Mouse (Mus musculus) forebrain, embryonic 11.5 days (tissue): ENCODE data around the gene Car14. TPM values are rescaled to one million over a fixed set of nuclear protein-coding genes. Genes with fewer than 3 reads are reported as not detected.
A peak's percentile ranks its signal among the peaks of the same experiment; 100 is the strongest.
"Not testable (repeated sequence)": the region's sequence is repeated elsewhere in the genome, so short reads cannot be mapped to it uniquely, and the experiment has no call there.

Experiments used
- ATAC-seq: fragments of 200-750 bp; cut with Nextera tagmentation; replicated peaks from 2 replicates; pipeline ENCODE4 v1.8.0; 2017; ENCODE audit warnings: moderate TSS enrichment; ENCODE audit not compliant: low FRiP score
- DNase-seq: peaks from one replicate; pipeline ENCODE4 v3.0.0-alpha.2; 2017; ENCODE audit warnings: low spot score
- H3K27ac ChIP-seq: fragments of 300-500 bp; sonication (generic); 2 replicates; pipeline ENCODE4 v1.5.1; 2014; ENCODE audit warnings: low read depth, low read length
- H3K27me3 ChIP-seq: fragments of 300-500 bp; sonication (generic); 2 replicates; pipeline ENCODE4 v1.6.1; 2014; ENCODE audit warnings: mild to moderate bottlenecking, low read length, mixed read lengths; ENCODE audit not compliant: control insufficient read depth, insufficient read depth
- H3K36me3 ChIP-seq: fragments of 300-500 bp; sonication (generic); 2 replicates; pipeline ENCODE4 v1.6.1; 2014; ENCODE audit warnings: mild to moderate bottlenecking, low read length, moderate library complexity, mixed read lengths; ENCODE audit not compliant: control insufficient read depth, insufficient read depth
- H3K4me1 ChIP-seq: fragments of 300-500 bp; sonication (generic); replicated peaks from 2 replicates; pipeline ENCODE4 v1.6.1; 2014; ENCODE audit warnings: low read length, mixed read lengths; ENCODE audit not compliant: control insufficient read depth, insufficient read depth
- H3K4me2 ChIP-seq: fragments of 300-500 bp; sonication (generic); 2 replicates; pipeline ENCODE4 v1.6.1; 2014; ENCODE audit warnings: low read depth, mild to moderate bottlenecking, low read length, moderate library complexity, mixed read lengths; ENCODE audit not compliant: severe bottlenecking
- H3K4me3 ChIP-seq: fragments of 300-500 bp; sonication (generic); 2 replicates; pipeline ENCODE4 v1.5.1; 2014; ENCODE audit warnings: low read depth, low read length
- H3K9ac ChIP-seq: fragments of 300-500 bp; sonication (generic); 2 replicates; pipeline ENCODE4 v1.6.1; 2014; ENCODE audit warnings: low read length
- H3K9me3 ChIP-seq: fragments of 300-500 bp; sonication (generic); 2 replicates; pipeline ENCODE4 v1.6.1; 2016; ENCODE audit warnings: low read length, mixed read lengths; ENCODE audit not compliant: control insufficient read depth
- WGBS: fragments of 180-500 bp; shearing (Covaris S2); extraction: QIAGEN DNeasy Blood & Tissue Kit; methylation state at CpG from one replicate; pipeline ENCODE4 v1.1.7; 2014; 5-methylcytosine and 5-hydroxymethylcytosine counted together
- polyA plus RNA-seq: library from polyadenylated mRNA; unstranded; fragments of >200 nt; fragmentation: Nextera tagmentation; extraction: Ambion mirVana; gene quantifications from 2 replicates; pipeline ENCODE4 v1.2.1, GENCODE M21; 2014

Gene Car14
- polyA plus RNA-seq, 1 experiment from 2014 or later = 49.4 TPM

DNA sequence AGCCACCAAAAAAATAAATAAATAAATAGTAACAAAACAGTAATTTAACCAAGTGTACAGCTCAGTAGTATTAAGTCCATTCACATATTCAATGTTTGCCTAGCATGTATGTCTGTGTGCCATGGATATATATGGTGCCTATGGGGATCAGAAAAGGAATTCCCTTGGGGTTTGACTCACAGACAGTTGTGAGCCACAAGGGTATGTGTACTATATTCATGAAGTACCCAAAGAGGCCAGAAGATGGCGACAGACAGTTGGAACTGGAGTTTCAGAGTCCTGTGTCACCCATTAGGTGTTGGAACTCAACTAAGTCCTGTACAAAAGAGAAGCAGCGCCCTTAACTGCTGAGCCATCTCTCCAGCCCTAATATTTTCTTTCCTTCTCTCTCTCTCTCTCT, 42.7 kb downstream of the Car14 start:
- no peaks in the 10 kb centered on the region for H3K9me3 ChIP-seq
- H3K36me3 ChIP-seq = peaks cover 3% of the 10 kb centered on the region
- no peak overlapping the region for H3K4me3 ChIP-seq
- DNase-seq (peak; percentile 70), ATAC-seq (peak; percentile 53; the same call in 1 of the 2 replicates)
- no peak overlapping the region for H3K27ac ChIP-seq
- no peaks in the 10 kb centered on the region for H3K4me1 ChIP-seq
- no peak overlapping the region for H3K4me2 ChIP-seq
- WGBS = 29% methylated on average over 2 of the region's 2 CpGs
- H3K27me3 ChIP-seq = no peaks in the 10 kb centered on the region
- no peak overlapping the region for H3K9ac ChIP-seq

DNA sequence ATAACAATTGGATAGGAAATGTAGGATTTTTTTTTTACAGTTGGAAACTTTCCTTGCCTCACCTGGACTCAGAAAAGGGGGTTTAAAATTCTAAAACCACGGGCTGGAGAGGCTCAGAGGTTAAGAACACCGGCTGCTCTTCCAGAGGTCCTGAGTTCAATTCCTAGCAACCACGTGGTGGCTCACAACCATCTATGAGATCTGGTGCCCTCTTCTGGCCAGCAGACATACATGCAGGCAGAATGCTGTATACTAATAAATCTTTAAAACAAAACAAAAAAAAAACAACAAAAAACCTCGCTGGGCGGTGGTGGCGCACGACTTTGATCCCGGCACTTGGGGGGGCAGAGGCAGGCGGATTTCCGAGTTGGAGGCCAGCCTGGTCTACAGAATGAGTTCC, 43.3 kb downstream of the Car14 start:
- H3K4me1 ChIP-seq = no peaks in the 10 kb centered on the region; the same call in 1 of the 2 replicates
- H3K4me2 ChIP-seq = no peak overlapping the region
- H3K9ac ChIP-seq = no peak overlapping the region
- no peak overlapping the region for H3K4me3 ChIP-seq
- H3K27ac ChIP-seq = no peak overlapping the region
- ATAC-seq (no peak), DNase-seq (no peak)
- peaks cover 3% of the 10 kb centered on the region for H3K36me3 ChIP-seq
- no peaks in the 10 kb centered on the region for H3K27me3 ChIP-seq
- no peaks in the 10 kb centered on the region for H3K9me3 ChIP-seq
- 76% methylated on average over 10 of the region's 10 CpGs for whole genome bisulfite sequencing

DNA sequence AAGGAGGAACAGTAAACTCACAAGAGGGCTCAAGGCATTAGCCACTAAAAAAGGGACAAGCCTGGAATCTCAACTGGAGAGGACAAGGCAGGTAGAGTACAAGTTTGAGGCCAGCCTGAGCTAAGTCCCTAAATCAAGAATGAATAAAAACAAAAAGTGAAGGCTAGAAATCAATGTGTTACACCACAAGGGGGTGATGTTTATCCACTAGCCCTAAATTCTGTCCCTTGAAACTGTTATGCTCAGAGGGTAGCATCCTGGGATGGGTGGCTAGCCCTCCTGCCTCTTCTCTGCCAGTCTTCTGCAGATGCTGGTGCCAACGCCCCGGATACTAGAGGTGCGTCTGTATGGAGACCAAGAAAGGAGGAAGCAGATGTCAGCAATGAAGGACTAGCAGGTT, 44.2 kb downstream of the Car14 start:
- H3K9me3 ChIP-seq = no peaks in the 10 kb centered on the region
- 93% methylated on average over 3 of the region's 3 CpGs for WGBS

DNA sequence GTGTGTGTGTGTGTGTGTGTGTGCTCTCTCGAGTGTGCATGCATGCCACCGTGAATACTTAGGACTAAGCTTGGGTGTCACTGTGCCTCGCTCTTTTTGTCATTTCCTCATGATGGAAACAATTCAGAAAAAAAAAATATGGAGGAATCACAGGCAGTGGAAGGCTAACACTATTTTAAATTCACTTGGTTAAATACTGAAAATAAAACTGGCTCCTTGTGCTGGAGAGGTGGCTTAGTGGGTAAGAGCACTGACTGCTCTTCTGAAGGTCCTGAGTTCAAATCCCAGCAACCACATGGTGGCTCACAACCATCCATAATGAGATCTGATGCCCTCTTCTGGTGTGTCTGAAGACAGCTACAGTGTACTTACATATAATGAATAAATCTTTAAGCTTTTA, 46.2 kb downstream of the Car14 start:
- H3K27me3 ChIP-seq, H3K9ac ChIP-seq, H3K4me3 ChIP-seq, H3K27ac ChIP-seq, H3K36me3 ChIP-seq, H3K9me3 ChIP-seq, ATAC-seq, DNase-seq, H3K4me2 ChIP-seq, H3K4me1 ChIP-seq: not testable (repeated sequence)
- 86% methylated on average over 3 of the region's 3 CpGs for WGBS

More for the DNA sequence above, 44.2 kb downstream of the Car14 start:
- Histone ChIP-seq H3K4me2 (no peak overlapping the region), H3K27me3 (no peaks in the 10 kb centered on the region), H3K36me3 (peaks cover 3% of the 10 kb centered on the region), H3K4me1 (no peaks in the 10 kb centered on the region; the same call in 1 of the 2 replicates), H3K4me3 (no peak overlapping the region), H3K9ac (no peak overlapping the region), H3K27ac (no peak overlapping the region)
- DNase-seq = no peak
- no peak for ATAC-seq

DNA sequence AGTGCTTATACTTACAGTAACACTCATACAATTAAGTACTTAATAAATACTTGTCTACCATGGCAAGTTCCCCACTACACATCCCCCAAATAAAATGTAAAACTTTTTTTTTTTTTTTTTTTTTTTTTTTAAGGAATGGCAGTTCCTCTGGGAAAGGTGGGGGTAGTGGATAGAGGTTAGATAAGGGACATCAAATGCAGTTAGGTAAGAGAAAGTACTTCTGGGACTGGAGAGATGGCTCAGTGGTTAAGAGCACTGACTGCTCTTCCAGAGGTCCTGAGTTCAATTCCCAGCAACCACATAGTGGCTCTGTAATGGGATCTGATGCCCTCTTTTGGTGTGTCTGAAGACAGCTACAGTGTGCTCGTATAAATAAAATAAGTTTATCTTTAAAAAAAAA, 47.4 kb downstream of the Car14 start:
- H3K9ac ChIP-seq, DNase-seq, H3K36me3 ChIP-seq, H3K9me3 ChIP-seq, ATAC-seq, H3K4me2 ChIP-seq, H3K4me3 ChIP-seq, H3K27me3 ChIP-seq, H3K4me1 ChIP-seq, H3K27ac ChIP-seq: not testable (repeated sequence)
- 79% methylated on average over 1 of the region's 1 CpGs for WGBS

DNA sequence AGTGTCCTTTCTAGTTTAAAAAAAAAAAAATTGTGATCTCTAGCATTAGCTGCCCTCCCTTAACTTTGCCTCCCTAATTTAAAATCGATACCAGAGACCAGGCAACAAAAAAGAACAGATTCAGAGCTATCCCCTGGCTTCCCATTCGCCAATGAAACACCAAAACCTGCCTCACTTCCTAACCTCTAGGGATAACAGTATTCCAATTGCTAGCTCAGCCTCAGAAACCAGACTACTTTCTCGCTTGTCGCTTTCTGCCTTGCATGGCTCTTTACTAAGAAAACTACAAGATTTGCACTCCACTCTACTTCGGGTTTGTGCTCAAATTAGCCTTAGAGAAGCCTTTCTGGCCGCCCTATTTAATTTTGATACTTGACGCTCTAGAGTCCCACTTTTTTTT, 48.4 kb downstream of the Car14 start:
- Histone ChIP-seq H3K9me3 (no peaks in the 10 kb centered on the region), H3K27ac (peak overlapping the region; percentile 62; the same call in 1 of the 2 replicates), H3K9ac (peak overlapping the region; percentile 79), H3K4me3 (peak overlapping the region; percentile 87), H3K27me3 (no peaks in the 10 kb centered on the region), H3K36me3 (peaks cover 6% of the 10 kb centered on the region; the same call in 1 of the 2 replicates), H3K4me1 (no peaks in the 10 kb centered on the region; the same call in 1 of the 2 replicates), H3K4me2 (peak overlapping the region; percentile 56)
- no peak; the same call in 1 of the 2 replicates for ATAC-seq
- no peak for DNase-seq
- 26% methylated on average over 7 of the region's 7 CpGs for WGBS

DNA sequence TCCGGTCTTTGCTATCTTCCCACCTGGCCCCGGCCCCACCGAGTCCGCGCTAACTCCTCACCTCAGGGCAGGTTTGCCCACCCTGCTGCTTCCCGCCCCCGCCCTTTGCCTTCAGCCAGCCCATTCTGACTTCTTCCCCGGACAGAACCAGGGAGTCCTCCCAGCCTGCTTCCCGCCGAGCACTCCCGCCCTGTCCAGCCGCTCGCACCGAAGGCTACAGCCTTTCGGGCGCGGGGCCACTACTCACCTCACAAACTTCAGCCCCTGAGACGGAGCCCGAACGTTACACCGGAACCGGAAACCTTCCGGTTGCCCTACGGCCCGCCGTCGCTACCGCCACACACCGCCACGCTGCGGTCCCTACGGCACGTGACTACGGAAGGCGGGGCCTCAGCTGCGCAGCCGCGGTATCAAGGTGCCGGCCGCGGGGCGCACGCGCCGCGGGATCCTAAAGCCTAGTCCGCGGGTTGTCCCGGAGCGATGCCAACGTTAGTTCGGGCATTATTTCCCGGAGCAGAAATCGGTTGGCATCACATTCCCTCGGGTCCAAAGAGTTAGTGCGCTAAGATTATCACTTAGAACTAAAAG, 48.9 kb downstream of the Car14 start, which contains the start of gene Prpf3:
TSS of gene Prpf3 (minus strand) at position 384 of the 588 bp plus-strand sequence.
- ATAC-seq (peak; percentile 99), DNase-seq (peak; percentile 94)
- peak within 1 kb of the TSS; percentile 79 for H3K9ac ChIP-seq
- peak within 1 kb of the TSS; percentile 56 for H3K4me2 ChIP-seq
- under 1% methylated on average over 56 of the region's 56 CpGs for WGBS
- no peaks in the 10 kb centered on the region; the same call in 1 of the 2 replicates for H3K4me1 ChIP-seq
- H3K9me3 ChIP-seq = no peaks in the 10 kb centered on the region
- peak within 1 kb of the TSS; percentile 87 for H3K4me3 ChIP-seq
- H3K27ac ChIP-seq = peak within 1 kb of the TSS; percentile 62; the same call in 1 of the 2 replicates
- no peaks in the 10 kb centered on the region for H3K27me3 ChIP-seq
- peaks cover 6% of the 10 kb centered on the region; the same call in 1 of the 2 replicates for H3K36me3 ChIP-seq

DNA sequence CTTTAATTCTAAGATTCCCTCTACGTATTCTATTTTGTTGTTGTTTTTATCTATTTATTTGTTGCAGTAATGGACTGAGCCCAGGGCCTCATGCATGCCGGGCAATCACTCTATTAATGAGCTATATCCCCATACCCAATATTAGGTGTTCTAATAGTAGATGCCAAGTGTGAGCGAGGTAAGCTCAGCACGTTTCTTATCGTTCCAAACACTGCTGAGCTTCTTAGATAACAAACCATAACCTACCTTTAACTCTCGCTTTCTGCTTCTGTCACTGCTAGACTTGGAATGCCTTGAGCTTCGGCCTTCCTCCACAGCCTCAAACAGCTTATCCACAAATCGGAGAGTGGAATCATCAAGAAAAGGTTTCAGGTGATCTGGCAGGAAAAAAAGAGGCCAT, 53.2 kb downstream of the Car14 start:
- 93% methylated on average over 8 of the region's 8 CpGs for WGBS
- Histone ChIP-seq H3K9ac (no peak overlapping the region), H3K27ac (no peak overlapping the region), H3K4me2 (no peak overlapping the region), H3K9me3 (no peaks in the 10 kb centered on the region), H3K4me1 (no peaks in the 10 kb centered on the region; the same call in 1 of the 2 replicates), H3K36me3 (peaks cover 27% of the 10 kb centered on the region), H3K4me3 (no peak overlapping the region), H3K27me3 (no peaks in the 10 kb centered on the region)
- DNase-seq (no peak), ATAC-seq (no peak)

DNA sequence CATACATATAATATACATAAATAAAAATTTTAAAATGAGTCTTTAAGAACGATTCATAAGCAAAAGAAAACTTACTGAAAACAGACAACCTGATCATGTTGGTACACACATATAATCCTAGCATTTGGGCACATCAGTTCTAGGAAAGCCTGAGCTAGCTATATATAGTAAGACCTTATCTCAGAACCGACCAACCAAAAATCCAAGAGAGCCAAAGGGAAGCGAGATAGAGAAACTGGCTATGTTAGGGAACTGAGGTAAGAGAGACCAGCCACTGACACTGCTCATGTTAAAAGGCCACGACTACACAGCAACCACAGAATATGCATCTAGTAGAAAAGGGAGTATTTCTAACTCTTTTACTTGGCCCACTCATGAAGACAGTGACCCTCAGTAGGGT, 53.9 kb downstream of the Car14 start:
- Histone ChIP-seq H3K9me3 (no peaks in the 10 kb centered on the region), H3K36me3 (peaks cover 33% of the 10 kb centered on the region), H3K4me2 (no peak overlapping the region), H3K27ac (no peak overlapping the region), H3K9ac (no peak overlapping the region), H3K27me3 (no peaks in the 10 kb centered on the region), H3K4me1 (no peaks in the 10 kb centered on the region), H3K4me3 (no peak overlapping the region)
- DNase-seq (no peak), ATAC-seq (no peak)
- WGBS = 85% methylated on average over 4 of the region's 4 CpGs
